Mouse (Mus musculus) liver, embryonic 14.5 days (tissue): Measurements from ENCODE around the gene H2afy. TPM values are rescaled to one million over a fixed set of nuclear protein-coding genes. Genes with fewer than 3 reads are reported as not detected.

Experiments used
- ATAC-seq: fragments of 200-750 bp; cut with Nextera tagmentation; 2 replicates; pipeline ENCODE4 v1.8.0; 2017; ENCODE audit warnings: moderate number of reproducible peaks, mild to moderate bottlenecking, moderate library complexity; ENCODE audit not compliant: insufficient read depth
- DNase-seq, 3 experiments: peaks; one replicate each; pipeline ENCODE4 v3.0.0-alpha.2; 2012 to 2013; ENCODE audit warnings: low read depth in 3 of 3, low spot score in 3 of 3
- H3K27ac ChIP-seq: fragments of 300-500 bp; sonication (generic); 2 replicates; pipeline ENCODE4 v1.5.1; 2014; ENCODE audit warnings: moderate library complexity, mild to moderate bottlenecking, control low read depth, inconsistent platforms
- H3K27me3 ChIP-seq: fragments of 300-500 bp; sonication (generic); 2 replicates; pipeline ENCODE4 v1.6.1; 2014; ENCODE audit warnings: mild to moderate bottlenecking, low read length, moderate library complexity; ENCODE audit not compliant: control insufficient read depth, insufficient read depth
- H3K36me3 ChIP-seq: fragments of 300-500 bp; sonication (generic); replicated peaks from 2 replicates; pipeline ENCODE4 v1.6.1; 2014; ENCODE audit warnings: low read depth; ENCODE audit not compliant: control insufficient read depth, insufficient read depth
- H3K4me1 ChIP-seq, 2 experiments: fragments of 200-500 bp in 1 of 2; fragments of 300-500 bp in 1 of 2; sonication (generic) in 1 of 2; replicated peaks; 2 replicates each; pipeline ENCODE4 v1.6.1; 2012 to 2014; ENCODE audit warnings: antibody characterized with exemption in 1 of 2, inconsistent platforms in 1 of 2, low read length in 1 of 2; ENCODE audit not compliant: control insufficient read depth in 2 of 2, insufficient read depth in 2 of 2
- H3K4me2 ChIP-seq: fragments of 300-500 bp; sonication (generic); 2 replicates; pipeline ENCODE4 v1.6.1; 2014; ENCODE audit warnings: low read depth, mild to moderate bottlenecking, control low read depth, moderate library complexity
- H3K4me3 ChIP-seq, 2 experiments: fragments of 200-500 bp in 1 of 2; fragments of 300-500 bp in 1 of 2; sonication (generic) in 1 of 2; 2 replicates each; pipeline ENCODE4 v1.5.1; 2012 to 2014; ENCODE audit warnings: low read depth in 2 of 2, low read length in 2 of 2, mild to moderate bottlenecking in 2 of 2, control low read depth in 1 of 2, inconsistent platforms in 1 of 2, moderate library complexity in 1 of 2; ENCODE audit not compliant: insufficient read depth in 1 of 2
- H3K9ac ChIP-seq: fragments of 300-500 bp; sonication (generic); replicated peaks from 2 replicates; pipeline ENCODE4 v1.6.1; 2014; ENCODE audit warnings: mild to moderate bottlenecking, control low read depth, moderate library complexity
- H3K9me3 ChIP-seq: fragments of 300-500 bp; sonication (generic); 2 replicates; pipeline ENCODE4 v1.6.1; 2016; ENCODE audit warnings: low read length, mixed read lengths; ENCODE audit not compliant: control insufficient read depth
- CTCF ChIP-seq: IDR thresholded peaks from 2 replicates; pipeline ENCODE4 v1.5.1; 2016; ENCODE audit warnings: antibody characterized with exemption, low read depth, control low read depth
- EP300 ChIP-seq: IDR thresholded peaks from 2 replicates; pipeline ENCODE4 v1.6.1; 2016; ENCODE audit warnings: antibody characterized with exemption, low read depth
- WGBS: fragments of 180-500 bp; shearing (Covaris S2); extraction: QIAGEN DNeasy Blood & Tissue Kit; methylation state at CpG from one replicate; pipeline ENCODE4 v1.1.7; 2014; ENCODE audit not compliant: insufficient replicate concordance; 5-methylcytosine and 5-hydroxymethylcytosine counted together
- polyA plus RNA-seq, 2 experiments: library from polyadenylated mRNA; depleted of rRNA in 1 of 2; stranded (reverse) in 1 of 2; unstranded in 1 of 2; fragments of >200 nt; fragmentation: Nextera tagmentation in 1 of 2; extraction: Ambion mirVana in 1 of 2; gene quantifications; 2 replicates each; pipeline versions ENCODE4 v1.2.1 to v1.2.3; 2012 to 2014

The H2afy gene
- polyA plus RNA-seq, 2 experiments, result 68.7 to 79.0 TPM

DNA sequence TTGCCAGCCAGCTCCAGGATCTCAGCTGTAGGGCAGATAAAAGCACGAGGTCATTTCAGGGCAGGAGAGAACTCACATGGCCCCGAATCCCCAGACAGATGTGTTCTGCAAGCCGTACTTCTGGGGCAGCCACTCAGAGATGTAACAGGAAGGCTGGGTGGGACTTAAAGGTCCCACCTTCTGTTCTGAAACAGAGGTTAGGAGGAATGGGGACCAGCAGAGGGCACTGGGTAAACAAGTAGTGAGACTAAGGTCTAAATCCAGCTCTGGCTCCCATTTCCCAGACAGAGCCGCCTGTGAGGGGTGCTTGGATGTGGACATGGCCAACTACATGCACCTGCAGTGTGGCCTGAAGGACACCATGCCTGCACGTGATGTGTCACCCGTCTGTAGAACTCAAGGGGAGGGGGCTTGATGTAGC is 31.2 kb downstream of the H2afy start:
- H3K36me3 ChIP-seq, result peaks cover 13% of the 10 kb centered on the region
- ATAC-seq, result no peak
- 71% methylated on average over 6 of the region's 6 CpGs for WGBS
- no peak overlapping the region for H3K27ac ChIP-seq
- no peaks in the 10 kb centered on the region for H3K9me3 ChIP-seq
- no peak overlapping the region for H3K4me2 ChIP-seq
- H3K4me3 ChIP-seq, result no peak overlapping the region
- H3K27me3 ChIP-seq, result no peaks in the 10 kb centered on the region
- H3K4me1 ChIP-seq, result no peaks in the 10 kb centered on the region
- H3K9ac ChIP-seq, result no peak overlapping the region
- no peak for DNase-seq
- TF ChIP-seq CTCF (no peak), EP300 (no peak)

GRCm38 (mm10) chr13:56103796-56104746 is 32.1 kb downstream of the H2afy start:
- Histone ChIP-seq H3K27me3 (no peaks in the 10 kb centered on the region), H3K4me3 (no peak overlapping the region), H3K9me3 (no peaks in the 10 kb centered on the region), H3K27ac (no peak overlapping the region), H3K4me1 (no peaks in the 10 kb centered on the region), H3K9ac (no peak overlapping the region), H3K4me2 (no peak overlapping the region), H3K36me3 (peaks cover 13% of the 10 kb centered on the region)
- no peak for TF ChIP-seq EP300
- TF ChIP-seq CTCF, result no peak
- ATAC-seq, result no peak
- WGBS, result 84% methylated on average over 26 of the region's 26 CpGs
- DNase-seq, result no peak

GRCm38 (mm10) chr13:56102160-56102559 is 34.0 kb downstream of the H2afy start:
- WGBS, result 79% methylated on average over 9 of the region's 9 CpGs
- DNase-seq (no peak), ATAC-seq (no peak)
- no peak for TF ChIP-seq CTCF
- no peak for TF ChIP-seq EP300
- Histone ChIP-seq H3K4me1 (no peaks in the 10 kb centered on the region), H3K4me2 (no peak overlapping the region), H3K36me3 (peaks cover 13% of the 10 kb centered on the region), H3K4me3 (no peak overlapping the region), H3K9ac (no peak overlapping the region), H3K9me3 (no peaks in the 10 kb centered on the region), H3K27me3 (no peaks in the 10 kb centered on the region), H3K27ac (no peak overlapping the region)

GRCm38 (mm10) chr13:56095601-56096195 is 40.5 kb downstream of the H2afy start:
- Histone ChIP-seq H3K27ac (no peak overlapping the region), H3K9ac (no peak overlapping the region), H3K4me2 (no peak overlapping the region), H3K27me3 (no peaks in the 10 kb centered on the region), H3K4me1 (no peaks in the 10 kb centered on the region), H3K4me3 (no peak overlapping the region), H3K9me3 (no peaks in the 10 kb centered on the region), H3K36me3 (peaks cover 2% of the 10 kb centered on the region; the same call in 1 of the 2 replicates)
- 82% methylated on average over 18 of the region's 18 CpGs for WGBS
- DNase-seq (no peak), ATAC-seq (no peak)
- no peak for TF ChIP-seq EP300
- no peak for TF ChIP-seq CTCF

DNA sequence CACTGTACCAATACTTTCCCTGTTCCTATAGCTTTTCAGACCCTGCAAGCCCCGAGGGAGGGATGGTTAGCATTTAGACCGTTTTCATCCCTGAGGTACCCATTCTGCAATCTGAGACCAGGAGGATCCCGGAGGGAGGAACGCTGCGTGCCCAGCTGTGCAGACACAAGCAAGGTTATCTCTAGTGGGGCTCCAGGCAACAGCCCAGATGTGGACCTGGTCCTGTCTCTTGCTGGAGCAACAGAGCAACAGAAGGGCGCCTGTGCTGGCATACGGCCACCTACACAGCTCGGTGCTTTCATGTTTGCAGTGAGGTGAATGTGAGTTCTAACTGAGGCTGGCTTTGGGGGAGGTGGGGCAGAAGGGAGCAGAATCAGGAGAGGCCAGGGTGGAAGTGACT is 41.6 kb downstream of the H2afy start:
- H3K4me2 ChIP-seq, result no peak overlapping the region
- ATAC-seq (no peak), DNase-seq (no peak)
- TF ChIP-seq EP300, result no peak
- no peak for TF ChIP-seq CTCF
- no peaks in the 10 kb centered on the region for H3K9me3 ChIP-seq
- H3K4me1 ChIP-seq, result no peaks in the 10 kb centered on the region
- no peak overlapping the region for H3K27ac ChIP-seq
- peaks cover 9% of the 10 kb centered on the region for H3K36me3 ChIP-seq
- no peaks in the 10 kb centered on the region for H3K27me3 ChIP-seq
- H3K4me3 ChIP-seq, result no peak overlapping the region
- no peak overlapping the region for H3K9ac ChIP-seq
- 83% methylated on average over 8 of the region's 8 CpGs for WGBS
